Mouse (Mus musculus) hindbrain, embryonic 11.5 days (tissue): ENCODE results near the gene Rbfox1. TPM values are rescaled to one million over a fixed set of nuclear protein-coding genes. Genes with fewer than 3 reads are reported as not detected.

ENCODE experiments used
- ATAC-seq: fragments of 200-750 bp; cut with Nextera tagmentation; 2 replicates; pipeline ENCODE4 v1.8.0; 2017; ENCODE audit warnings: mild to moderate bottlenecking, moderate TSS enrichment, moderate library complexity; ENCODE audit not compliant: low FRiP score
- DNase-seq: peaks from one replicate; pipeline ENCODE4 v3.0.0-alpha.2; 2015; ENCODE audit warnings: low spot score
- H3K27ac ChIP-seq: fragments of 300-500 bp; sonication (generic); 2 replicates; pipeline ENCODE4 v1.5.1; 2014; ENCODE audit warnings: mild to moderate bottlenecking, low read depth, low read length
- H3K27me3 ChIP-seq: fragments of 300-500 bp; sonication (generic); 2 replicates; pipeline ENCODE4 v1.6.1; 2014; ENCODE audit warnings: mild to moderate bottlenecking, low read length, moderate library complexity, mixed read lengths; ENCODE audit not compliant: control insufficient read depth, insufficient read depth
- H3K36me3 ChIP-seq: fragments of 300-500 bp; sonication (generic); 2 replicates; pipeline ENCODE4 v1.6.1; 2014; ENCODE audit warnings: mild to moderate bottlenecking, low read length, moderate library complexity, mixed read lengths; ENCODE audit not compliant: control insufficient read depth, insufficient read depth
- H3K4me1 ChIP-seq: fragments of 300-500 bp; sonication (generic); replicated peaks from 2 replicates; pipeline ENCODE4 v1.6.1; 2014; ENCODE audit warnings: low read length, mixed read lengths; ENCODE audit not compliant: control insufficient read depth, insufficient read depth
- H3K4me2 ChIP-seq: fragments of 300-500 bp; sonication (generic); replicated peaks from 2 replicates; pipeline ENCODE4 v1.6.1; 2014; ENCODE audit warnings: mild to moderate bottlenecking, low read depth, low read length
- H3K4me3 ChIP-seq: fragments of 300-500 bp; sonication (generic); 2 replicates; pipeline ENCODE4 v1.5.1; 2014; ENCODE audit warnings: low read depth, low read length
- H3K9ac ChIP-seq: fragments of 300-500 bp; sonication (generic); 2 replicates; pipeline ENCODE4 v1.6.1; 2014; ENCODE audit warnings: low read depth, low read length
- H3K9me3 ChIP-seq: fragments of 300-500 bp; sonication (generic); 2 replicates; pipeline ENCODE4 v1.6.1; 2016; ENCODE audit warnings: low read length; ENCODE audit not compliant: control insufficient read depth
- WGBS: fragments of 180-500 bp; shearing (Covaris S2); extraction: QIAGEN DNeasy Blood & Tissue Kit; methylation state at CpG from one replicate; pipeline ENCODE4 v1.1.7; 2014; 5-methylcytosine and 5-hydroxymethylcytosine counted together
- polyA plus RNA-seq: library from polyadenylated mRNA; unstranded; fragments of >200 nt; fragmentation: Nextera tagmentation; extraction: Ambion mirVana; gene quantifications from 2 replicates; pipeline ENCODE4 v1.2.1, GENCODE M21; 2014

Gene Rbfox1
- polyA plus RNA-seq, 1 experiment from 2014 or later, result 20.3 TPM

- Histone ChIP-seq H3K9me3 (no peaks in the 10 kb centered on the region), H3K36me3 (no peaks in the 10 kb centered on the region), H3K4me2 (no peak overlapping the region), H3K9ac (no peak overlapping the region), H3K4me1 (no peaks in the 10 kb centered on the region), H3K27ac (no peak overlapping the region), H3K27me3 (no peaks in the 10 kb centered on the region), H3K4me3 (no peak overlapping the region)
- ATAC-seq (no peak), DNase-seq (no peak)
- WGBS, result 82% methylated on average over 3 of the region's 3 CpGs
Measured at GRCm38 (mm10) chr16:6791218-6791617, 906.1 kb downstream of the Rbfox1 start.

GRCm38 (mm10) chr16:6791655-6792054 is 906.5 kb downstream of the Rbfox1 start:
- H3K27me3 ChIP-seq, result no peaks in the 10 kb centered on the region
- no peaks in the 10 kb centered on the region for H3K36me3 ChIP-seq
- H3K9me3 ChIP-seq, result no peaks in the 10 kb centered on the region
- 16% methylated on average over 9 of the region's 9 CpGs for WGBS
- H3K4me1 ChIP-seq, result no peaks in the 10 kb centered on the region
- no peak overlapping the region for H3K4me2 ChIP-seq
- peak; percentile 80 for DNase-seq
- no peak overlapping the region for H3K9ac ChIP-seq
- H3K4me3 ChIP-seq, result no peak overlapping the region
- H3K27ac ChIP-seq, result no peak overlapping the region
- ATAC-seq, result no peak

- WGBS, result 89% methylated on average over 2 of the region's 2 CpGs
- ATAC-seq, result no peak
- no peaks in the 10 kb centered on the region for H3K36me3 ChIP-seq
Measured at GRCm38 (mm10) chr16:6806246-6806645, 921.1 kb downstream of the Rbfox1 start.

GRCm38 (mm10) chr16:6807835-6808234 is 922.7 kb downstream of the Rbfox1 start:
- no peaks in the 10 kb centered on the region for H3K36me3 ChIP-seq
- H3K9me3 ChIP-seq, result no peaks in the 10 kb centered on the region
- no peak overlapping the region for H3K4me3 ChIP-seq
- ATAC-seq, result no peak
- 78% methylated on average over 2 of the region's 2 CpGs for WGBS
- no peak overlapping the region for H3K4me2 ChIP-seq
- no peaks in the 10 kb centered on the region for H3K27me3 ChIP-seq
- DNase-seq, result no peak
- no peak overlapping the region for H3K9ac ChIP-seq
- no peak overlapping the region for H3K27ac ChIP-seq
- H3K4me1 ChIP-seq, result no peaks in the 10 kb centered on the region

More at GRCm38 (mm10) chr16:6806246-6806645, 921.1 kb downstream of the Rbfox1 start:
- Histone ChIP-seq H3K27me3 (no peaks in the 10 kb centered on the region), H3K9me3 (no peaks in the 10 kb centered on the region), H3K4me3 (no peak overlapping the region), H3K4me2 (no peak overlapping the region), H3K4me1 (no peaks in the 10 kb centered on the region), H3K9ac (no peak overlapping the region), H3K27ac (no peak overlapping the region)
- DNase-seq, result no peak

- ATAC-seq (no peak), DNase-seq (no peak)
- no peaks in the 10 kb centered on the region for H3K4me1 ChIP-seq
- H3K36me3 ChIP-seq, result no peaks in the 10 kb centered on the region
- no peaks in the 10 kb centered on the region for H3K27me3 ChIP-seq
- no peak overlapping the region for H3K4me2 ChIP-seq
- H3K9me3 ChIP-seq, result no peaks in the 10 kb centered on the region
- no peak overlapping the region for H3K9ac ChIP-seq
- WGBS, result 87% methylated on average over 3 of the region's 3 CpGs
- H3K4me3 ChIP-seq, result no peak overlapping the region
- H3K27ac ChIP-seq, result no peak overlapping the region
Measured at GRCm38 (mm10) chr16:6813871-6814270, 928.7 kb downstream of the Rbfox1 start.

GRCm38 (mm10) chr16:6821741-6822140 is 936.6 kb downstream of the Rbfox1 start:
- no peak overlapping the region for H3K4me3 ChIP-seq
- H3K4me1 ChIP-seq, result no peaks in the 10 kb centered on the region
- no peak overlapping the region for H3K4me2 ChIP-seq
- no peaks in the 10 kb centered on the region for H3K9me3 ChIP-seq
- no peaks in the 10 kb centered on the region for H3K36me3 ChIP-seq
- no peak overlapping the region for H3K27ac ChIP-seq
- H3K9ac ChIP-seq, result no peak overlapping the region
- H3K27me3 ChIP-seq, result no peaks in the 10 kb centered on the region
- 86% methylated on average over 1 of the region's 1 CpGs for WGBS
- DNase-seq (no peak), ATAC-seq (no peak)

GRCm38 (mm10) chr16:6829892-6830524 is 944.9 kb downstream of the Rbfox1 start:
- no peaks in the 10 kb centered on the region for H3K36me3 ChIP-seq
- no peak for DNase-seq
- no peaks in the 10 kb centered on the region for H3K4me1 ChIP-seq
- 91% methylated on average over 6 of the region's 6 CpGs for WGBS
- no peaks in the 10 kb centered on the region for H3K9me3 ChIP-seq
- H3K4me2 ChIP-seq, result no peak overlapping the region
- no peak overlapping the region for H3K9ac ChIP-seq
- H3K27me3 ChIP-seq, result no peaks in the 10 kb centered on the region
- H3K27ac ChIP-seq, result no peak overlapping the region
- ATAC-seq, result no peak
- no peak overlapping the region for H3K4me3 ChIP-seq

GRCm38 (mm10) chr16:6833486-6833885 is 948.3 kb downstream of the Rbfox1 start:
- H3K27me3 ChIP-seq, result no peaks in the 10 kb centered on the region
- H3K9ac ChIP-seq, result no peak overlapping the region
- no peaks in the 10 kb centered on the region for H3K9me3 ChIP-seq
- ATAC-seq, result no peak
- no peak overlapping the region for H3K4me3 ChIP-seq
- no peaks in the 10 kb centered on the region for H3K36me3 ChIP-seq
- no peak overlapping the region for H3K4me2 ChIP-seq
- no peaks in the 10 kb centered on the region for H3K4me1 ChIP-seq
- H3K27ac ChIP-seq, result no peak overlapping the region
- no peak for DNase-seq

GRCm38 (mm10) chr16:6835051-6835450 is 949.9 kb downstream of the Rbfox1 start:
- Histone ChIP-seq H3K9ac (no peak overlapping the region), H3K4me2 (no peak overlapping the region), H3K4me3 (no peak overlapping the region), H3K27me3 (no peaks in the 10 kb centered on the region), H3K36me3 (no peaks in the 10 kb centered on the region), H3K9me3 (no peaks in the 10 kb centered on the region), H3K4me1 (no peaks in the 10 kb centered on the region), H3K27ac (no peak overlapping the region)
- DNase-seq, result no peak
- 23% methylated on average over 5 of the region's 5 CpGs for WGBS
- no peak for ATAC-seq
